Mouse (Mus musculus) WW6 (cell line): ENCODE measurements around the gene Phf7.

ENCODE experiments used
- DNase-seq: peaks from one replicate; pipeline ENCODE4 v3.0.0-alpha.2; 2013; ENCODE audit warnings: low read depth, low spot score

Phf7 gene

DNA sequence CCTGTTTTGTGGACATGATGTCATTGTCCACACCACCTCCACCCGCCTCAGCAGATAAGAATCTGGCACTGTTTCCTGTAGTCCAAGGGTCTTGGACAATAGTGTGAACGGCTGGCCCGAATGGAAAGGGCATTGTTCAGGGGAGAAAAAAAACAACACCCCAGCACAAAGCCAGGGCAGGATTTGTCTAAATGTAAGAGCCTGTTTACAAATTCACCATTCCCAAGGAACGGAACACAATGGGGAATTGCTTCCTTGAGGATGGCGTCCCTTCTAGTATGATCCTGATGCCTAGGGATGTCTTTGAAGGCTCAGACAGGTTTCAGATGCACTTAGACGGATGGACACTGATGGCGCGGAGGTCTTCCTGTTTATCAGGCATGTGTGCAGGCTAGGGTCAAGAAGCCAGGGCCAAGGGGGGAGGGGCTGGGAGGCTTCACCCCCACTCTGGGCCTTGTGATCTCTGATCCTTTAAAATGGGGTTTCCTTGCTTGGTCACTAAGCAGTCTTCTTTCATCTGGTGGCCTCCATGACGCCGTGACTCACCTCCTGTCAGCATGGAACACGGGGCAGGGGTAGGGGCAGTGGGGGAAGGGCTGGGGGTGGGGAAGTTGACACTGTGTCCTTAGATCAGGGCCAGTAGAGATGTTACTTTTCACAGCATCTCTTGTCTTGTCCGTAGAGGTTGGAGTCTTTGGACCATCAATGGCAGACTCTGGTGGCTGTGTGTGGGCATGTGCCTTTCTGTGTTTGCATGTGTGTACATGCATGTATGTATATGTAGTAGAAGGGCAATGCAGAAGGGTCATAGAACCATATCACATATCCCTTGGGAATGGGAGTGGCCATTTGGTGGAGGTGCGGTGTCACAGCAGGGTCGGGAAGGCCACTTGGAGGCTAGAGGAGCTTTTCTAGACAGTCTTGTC, 17.8 kb downstream of the Phf7 start:
- DNase-seq = no peak

- no peak for DNase-seq
Observed at GRCm38 (mm10) chr14:31232404-31233069, 18.6 kb downstream of the Phf7 start.

GRCm38 (mm10) chr14:31230442-31230841, 20.7 kb downstream of the Phf7 start:
- no peak for DNase-seq

DNA sequence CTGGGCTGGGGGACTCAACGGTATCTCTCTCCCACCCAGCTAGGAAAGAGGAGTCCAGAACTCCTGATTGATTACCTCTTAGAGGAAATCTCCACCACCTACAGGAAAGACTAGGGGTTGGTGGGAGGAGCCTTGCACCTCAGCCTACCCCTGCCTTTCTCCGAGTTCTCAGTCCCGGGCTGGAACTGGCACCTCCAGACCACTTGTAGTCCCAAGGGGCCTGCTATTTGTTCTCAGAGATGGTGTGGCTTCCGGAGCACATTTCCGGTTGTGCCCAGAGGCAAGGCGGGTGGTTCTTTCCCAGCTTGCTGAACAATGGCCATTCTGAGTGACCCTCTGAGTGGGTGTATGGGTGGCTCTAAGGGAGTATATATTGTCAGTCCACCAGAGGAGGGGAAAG, 22.9 kb downstream of the Phf7 start:
- DNase-seq = no peak

- DNase-seq = no peak
Observed at GRCm38 (mm10) chr14:31226978-31227377, 24.1 kb downstream of the Phf7 start.

DNA sequence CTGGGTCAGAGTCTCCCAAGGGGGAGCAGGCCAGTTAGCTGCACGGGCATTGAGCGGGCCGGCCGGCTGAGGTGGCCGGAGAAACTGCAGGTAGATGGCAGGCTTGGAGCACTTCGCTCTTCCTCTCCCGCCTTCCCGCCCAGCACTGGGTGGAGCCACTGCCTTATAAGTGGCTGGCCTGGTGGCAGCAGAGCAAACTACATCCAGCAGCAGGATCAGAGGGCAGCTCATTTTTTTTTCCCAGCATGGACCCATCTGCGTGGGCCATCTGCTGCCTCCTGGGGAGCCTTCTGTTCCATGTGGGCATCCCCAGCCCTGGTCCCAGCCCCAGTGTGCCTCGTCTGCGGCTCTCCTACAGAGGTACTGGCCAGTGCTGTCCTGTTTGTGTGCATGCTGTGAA, 33.5 kb downstream of the Phf7 start, which contains the start of gene Sema3g:
Sema3g (plus strand) TSS at position 195 of the 400 bp plus-strand sequence.
- no peak for DNase-seq

- no peak for DNase-seq
Observed at GRCm38 (mm10) chr14:31216846-31217245, 34.3 kb downstream of the Phf7 start, which contains the start of gene Nisch. TSS of gene Nisch (minus strand) at chr14:31216946.

DNA sequence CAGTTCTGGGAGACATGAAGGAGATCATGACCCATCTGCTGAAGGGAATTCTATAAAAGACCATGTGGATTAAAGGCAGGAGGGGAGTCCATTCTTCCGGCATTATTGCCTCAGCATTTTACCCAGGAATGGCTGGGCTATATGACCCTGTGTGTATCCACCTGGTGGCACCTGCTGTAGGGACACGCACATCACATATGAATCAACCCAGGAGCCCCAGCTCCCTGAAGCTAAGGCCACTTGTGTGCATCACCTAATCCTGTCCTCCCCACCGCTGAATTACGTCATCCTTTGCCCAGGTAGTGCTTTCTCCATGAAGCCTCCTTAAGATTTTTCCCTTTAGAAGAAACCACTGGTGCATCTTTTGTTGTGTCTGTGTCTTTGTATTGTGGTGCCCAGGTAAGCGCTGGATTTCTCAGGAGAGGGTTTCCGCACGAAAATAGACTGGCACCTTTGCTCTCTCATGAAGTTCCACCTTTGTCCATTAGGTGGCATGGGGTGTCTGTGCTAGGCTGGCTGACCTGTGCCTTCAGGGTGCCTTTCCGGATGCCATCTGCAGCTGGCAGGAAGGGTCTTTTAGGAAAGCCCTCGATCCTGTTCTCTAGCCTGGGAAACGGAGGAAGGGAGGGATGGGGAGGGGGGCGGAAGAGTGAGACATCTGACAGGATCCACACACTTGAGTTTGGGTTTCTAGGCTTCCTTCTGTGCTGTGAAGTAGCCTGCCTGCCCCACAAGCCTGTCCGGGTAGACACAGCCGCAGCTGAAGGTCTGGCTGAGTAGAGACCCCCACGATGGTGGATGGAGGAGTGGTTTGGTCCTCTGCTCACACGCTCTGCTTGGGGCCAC, 35.7 kb downstream of the Phf7 start:
- no peak for DNase-seq

DNA sequence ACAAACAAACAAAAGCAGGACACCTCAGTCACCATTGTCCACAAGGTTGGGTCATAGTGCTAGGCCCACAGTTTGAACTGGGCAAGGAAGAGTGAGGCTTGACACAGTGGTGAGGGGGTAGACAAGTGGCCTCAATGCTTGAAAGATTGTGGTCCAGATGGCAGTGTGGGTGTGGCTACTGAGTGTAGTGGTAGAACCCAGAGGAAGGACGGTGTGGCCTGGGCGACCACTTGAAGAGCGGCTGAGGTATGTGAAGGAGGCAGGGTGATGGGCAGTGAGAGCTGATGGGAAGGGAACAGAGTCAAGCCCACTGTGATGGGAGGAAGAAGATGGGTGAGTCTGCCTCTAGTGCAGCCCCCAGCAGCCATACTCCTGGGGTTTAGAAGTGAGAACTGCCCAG, 36.4 kb downstream of the Phf7 start:
- DNase-seq = no peak

GRCm38 (mm10) chr14:31213868-31214267, 37.2 kb downstream of the Phf7 start:
- DNase-seq = no peak

- DNase-seq = no peak
Observed at GRCm38 (mm10) chr14:31212499-31212898, 38.6 kb downstream of the Phf7 start.

GRCm38 (mm10) chr14:31211854-31212253, 39.3 kb downstream of the Phf7 start:
- no peak for DNase-seq

DNA sequence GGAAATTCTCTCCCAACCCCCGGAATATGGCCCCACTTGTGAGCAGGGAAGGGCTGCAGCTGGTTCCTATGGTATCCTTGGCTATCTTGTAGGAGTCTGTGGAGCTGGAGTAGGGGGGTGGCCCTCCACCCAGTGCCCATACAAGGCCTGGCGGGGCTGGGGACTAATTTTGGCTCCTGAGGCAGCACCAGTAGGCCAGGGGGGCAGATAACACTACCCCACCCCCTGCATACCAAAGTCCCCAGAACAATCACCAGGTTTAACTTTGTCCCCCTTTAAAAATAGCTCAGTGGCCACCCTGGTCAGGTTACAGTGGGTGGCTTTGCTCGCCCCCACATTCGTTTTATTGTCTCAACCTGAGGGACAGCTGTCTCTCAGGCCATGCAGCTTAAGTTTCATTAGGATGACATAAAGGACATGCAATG, 42.0 kb downstream of the Phf7 start:
- DNase-seq = no peak

GRCm38 (mm10) chr14:31208084-31208483, 43.0 kb downstream of the Phf7 start, which contains the start of gene Tnnc1:
TSS of gene Tnnc1 (plus strand) at chr14:31208312.
- DNase-seq = no peak

GRCm38 (mm10) chr14:31207070-31207830, 43.9 kb downstream of the Phf7 start:
- no peak for DNase-seq

DNA sequence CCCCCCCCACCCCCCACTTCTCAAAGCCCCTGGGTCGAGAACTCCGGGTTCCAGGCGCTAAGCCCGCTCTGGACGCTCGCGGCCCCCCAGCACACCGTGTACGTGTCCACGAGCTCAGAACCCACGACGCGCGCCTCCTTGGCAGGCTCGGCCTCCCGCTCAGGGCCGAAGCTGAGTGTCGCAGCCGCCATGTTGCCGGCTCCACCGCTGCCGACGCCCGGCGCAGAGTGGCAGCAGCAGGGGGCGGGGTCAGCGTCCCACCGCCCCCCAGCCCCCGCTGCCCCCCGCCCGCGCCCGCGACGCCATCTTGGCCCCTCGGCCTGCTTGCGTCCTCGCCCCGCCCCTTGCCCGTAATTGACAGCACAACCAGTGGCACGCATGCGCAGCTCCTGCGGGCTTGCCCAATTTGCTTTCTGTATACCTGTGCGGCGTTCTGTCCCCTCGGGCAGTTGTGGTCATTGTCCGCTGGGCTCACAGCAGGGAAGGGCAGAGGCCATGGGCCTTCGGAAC, 44.6 kb downstream of the Phf7 start:
- DNase-seq = peak; percentile 73

GRCm38 (mm10) chr14:31205562-31206467, 45.3 kb downstream of the Phf7 start:
- DNase-seq = no peak

- no peak for DNase-seq
Observed at GRCm38 (mm10) chr14:31205244-31205561, 45.9 kb downstream of the Phf7 start.

DNA sequence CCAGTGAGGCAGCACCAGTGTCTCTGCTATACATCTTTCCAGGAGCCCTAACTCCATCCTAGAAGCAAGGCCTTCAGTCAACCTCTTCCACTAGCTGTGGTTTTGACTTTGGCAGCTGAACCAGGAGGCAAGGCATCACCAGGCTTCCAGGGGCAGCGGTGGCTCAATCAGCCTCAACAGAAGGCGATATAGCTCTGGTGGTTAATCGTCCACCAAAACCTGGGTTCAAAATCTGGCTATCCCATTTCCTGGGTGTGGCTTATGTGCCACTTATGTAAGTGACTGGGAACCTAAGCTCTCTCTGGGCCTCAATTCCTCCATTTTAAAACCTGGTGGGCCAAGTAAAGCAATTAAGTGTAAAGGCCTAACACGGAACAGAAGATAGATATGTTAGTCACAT, 46.3 kb downstream of the Phf7 start:
- no peak for DNase-seq

- DNase-seq = no peak
Observed at GRCm38 (mm10) chr14:31200038-31200437, 51.1 kb downstream of the Phf7 start.
